Mouse (Mus musculus) gastrocnemius, adult 2 months (tissue): ENCODE measurements around the gene Aldoc. TPM values are rescaled to one million over a fixed set of nuclear protein-coding genes. Genes with fewer than 3 reads are reported as not detected.

Experiments
- DNase-seq: peaks from one replicate; pipeline ENCODE4 v3.0.0; 2022
- H3K27ac ChIP-seq: fragments of 200-600 bp; 2 replicates; pipeline ENCODE4 v1.8.1; 2022; ENCODE audit warnings: mild to moderate bottlenecking
- H3K4me3 ChIP-seq: fragments of 200-600 bp; 2 replicates; pipeline ENCODE4 v1.8.1; 2022; ENCODE audit warnings: mild to moderate bottlenecking, moderate library complexity
- CTCF ChIP-seq: fragments of 200-600 bp; IDR thresholded peaks from 2 replicates; pipeline ENCODE4 v1.8.1; 2022; ENCODE audit warnings: antibody characterized with exemption, mild to moderate bottlenecking, moderate library complexity
- intact Hi-C: fragments of 180-260 bp; cut with DNase I; formaldehyde crosslinking; loops from one replicate; pipeline ENCODE4 v1.15.1; 2025
- total RNA-seq, 2 experiments: library from RNA; stranded (reverse); gene quantifications; 2 replicates each; pipeline ENCODE4 v1.2.3; 2021

The Aldoc gene
- total RNA-seq, 2 experiments from 2014 or later, result 1.6 to 2.7 TPM

DNA sequence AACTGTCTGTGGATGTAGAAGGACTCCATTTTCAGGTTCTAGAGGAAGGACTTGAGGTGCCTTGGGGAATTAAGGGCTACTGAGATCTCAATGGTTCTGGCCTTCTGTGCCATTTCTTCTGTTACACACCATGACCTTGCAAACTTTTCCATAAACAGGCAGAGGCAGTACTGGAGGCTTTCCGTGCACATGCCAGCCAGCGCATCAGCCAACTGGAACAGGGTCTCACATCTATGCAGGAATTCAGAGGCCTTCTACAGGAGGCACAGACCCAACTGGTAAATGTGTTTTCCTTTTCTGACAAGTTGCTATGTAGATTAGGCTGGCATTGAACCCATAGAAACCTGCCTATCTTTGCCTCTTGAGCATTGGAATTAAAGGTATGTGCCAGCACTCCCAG is 9.1 kb upstream of the Aldoc start:
- Histone ChIP-seq H3K4me3 (no peak overlapping the region), H3K27ac (no peak overlapping the region)
- intact Hi-C loops, result no loop called here
- DNase-seq, result no peak
- no peak for TF ChIP-seq CTCF

DNA sequence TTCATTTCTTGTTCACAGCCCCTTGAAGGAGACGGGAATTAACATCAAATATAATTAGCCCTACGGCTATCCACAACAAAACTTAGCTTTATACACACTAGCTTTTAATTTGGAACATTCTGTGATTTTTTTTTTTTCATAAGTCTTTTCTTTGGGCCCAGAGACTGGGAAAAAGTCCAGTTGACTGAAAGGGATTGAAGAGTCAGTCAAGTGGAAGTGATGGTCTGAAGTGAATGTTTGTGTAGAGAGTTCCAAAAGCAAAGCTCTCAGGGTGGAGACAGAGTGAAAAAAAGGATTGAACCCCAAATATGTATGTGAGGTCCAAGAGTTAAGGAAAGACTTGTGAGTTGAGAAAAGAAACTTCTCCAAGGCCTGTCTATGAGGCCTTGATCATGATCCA is 4.4 kb upstream of the Aldoc start:
- no peak for TF ChIP-seq CTCF
- intact Hi-C loops, result no loop called here
- H3K4me3 ChIP-seq, result no peak overlapping the region
- no peak overlapping the region for H3K27ac ChIP-seq
- DNase-seq, result no peak

DNA sequence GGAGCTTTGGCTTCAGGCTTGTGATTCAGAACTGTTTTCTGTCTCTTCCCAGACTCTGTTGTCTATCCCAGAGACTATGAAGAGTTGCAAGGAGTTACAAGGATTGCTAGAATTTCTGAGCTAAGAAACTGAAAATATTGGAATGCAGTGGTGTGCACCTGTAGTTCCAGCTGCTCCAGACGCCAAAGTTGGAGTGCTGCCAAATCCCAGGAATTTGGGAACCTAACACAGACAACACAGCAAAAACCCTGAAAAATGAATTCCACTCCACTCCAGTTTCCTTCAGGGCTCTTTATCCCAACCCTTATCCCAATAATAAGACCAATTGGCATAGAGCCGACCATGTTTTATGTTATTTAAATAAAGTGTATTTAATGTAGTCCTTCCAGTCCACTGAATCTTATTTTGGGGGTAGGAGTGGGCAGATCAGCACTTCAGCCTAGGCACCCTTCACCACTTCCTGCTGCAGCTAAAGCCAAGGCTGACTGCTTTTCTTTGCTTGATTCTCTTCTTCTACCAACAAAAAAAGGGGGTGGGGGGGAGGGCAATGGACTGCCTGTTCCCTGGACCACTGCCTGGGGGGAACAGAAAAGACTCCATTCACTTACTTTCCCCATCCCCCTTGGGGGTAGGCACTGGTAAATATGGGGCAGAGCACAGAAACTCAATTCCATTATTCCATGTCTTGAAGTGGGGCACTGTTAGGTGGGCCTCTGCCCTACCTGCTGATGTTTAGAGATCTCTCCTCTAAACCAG is 514 bp upstream of the Aldoc start:
- no peak overlapping the region for H3K27ac ChIP-seq
- intact Hi-C loops, result no loop called here
- H3K4me3 ChIP-seq, result no peak overlapping the region
- no peak for TF ChIP-seq CTCF
- DNase-seq, result no peak

DNA sequence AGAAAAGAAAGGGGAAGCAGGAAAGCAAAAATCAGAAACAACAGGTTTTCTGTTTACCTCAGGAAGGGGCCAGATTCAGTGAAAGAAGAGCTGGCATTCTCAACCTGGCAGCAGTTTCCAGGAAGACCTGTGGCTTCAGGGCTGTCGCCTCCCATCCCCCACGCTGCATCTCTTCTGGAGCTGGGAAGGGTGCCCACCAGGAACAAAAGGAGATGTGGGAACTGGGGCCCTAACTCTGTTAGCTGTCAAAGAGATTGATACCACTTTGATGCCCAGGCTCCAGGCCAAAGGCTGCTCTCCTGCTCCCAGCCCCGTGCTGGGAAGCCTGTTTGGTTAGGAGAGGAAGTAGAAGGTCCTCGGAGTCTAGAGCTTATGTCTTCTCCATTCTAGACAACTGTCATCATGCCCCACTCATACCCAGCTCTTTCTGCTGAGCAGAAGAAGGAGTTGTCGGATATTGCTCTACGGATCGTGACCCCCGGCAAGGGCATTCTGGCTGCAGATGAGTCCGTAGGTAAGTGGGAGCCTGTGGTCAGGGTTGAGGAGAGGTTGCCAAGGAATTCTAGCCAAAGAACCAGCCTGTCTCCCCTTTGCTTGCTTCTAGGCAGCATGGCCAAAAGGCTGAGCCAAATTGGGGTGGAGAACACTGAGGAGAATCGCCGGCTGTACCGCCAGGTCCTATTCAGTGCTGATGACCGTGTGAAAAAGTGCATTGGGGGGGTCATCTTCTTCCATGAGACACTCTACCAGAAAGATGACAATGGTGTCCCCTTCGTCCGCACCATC is 1.4 kb downstream of the Aldoc start:
- Histone ChIP-seq H3K4me3 (no peak overlapping the region), H3K27ac (no peak overlapping the region)
- no peak for DNase-seq
- TF ChIP-seq CTCF, result no peak
- intact Hi-C loops, result no loop called here

DNA sequence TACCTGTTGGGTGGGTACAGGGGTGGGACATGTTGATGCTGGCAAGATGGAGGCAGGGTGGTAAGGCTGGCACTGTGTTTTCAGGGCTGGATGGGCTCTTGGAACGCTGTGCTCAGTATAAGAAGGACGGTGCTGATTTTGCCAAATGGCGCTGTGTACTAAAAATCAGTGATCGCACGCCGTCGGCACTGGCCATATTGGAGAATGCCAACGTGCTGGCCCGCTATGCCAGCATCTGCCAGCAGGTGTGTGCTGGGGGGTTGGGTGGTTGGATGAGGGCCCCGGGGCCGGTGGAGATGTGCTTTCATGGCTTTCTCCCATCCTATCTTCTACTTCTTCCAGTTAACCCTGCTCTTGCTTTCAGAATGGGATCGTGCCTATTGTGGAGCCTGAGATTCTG is 2.2 kb downstream of the Aldoc start:
- no peak overlapping the region for H3K27ac ChIP-seq
- no peak for TF ChIP-seq CTCF
- no peak for DNase-seq
- intact Hi-C loops, result no loop called here
- H3K4me3 ChIP-seq, result no peak overlapping the region

DNA sequence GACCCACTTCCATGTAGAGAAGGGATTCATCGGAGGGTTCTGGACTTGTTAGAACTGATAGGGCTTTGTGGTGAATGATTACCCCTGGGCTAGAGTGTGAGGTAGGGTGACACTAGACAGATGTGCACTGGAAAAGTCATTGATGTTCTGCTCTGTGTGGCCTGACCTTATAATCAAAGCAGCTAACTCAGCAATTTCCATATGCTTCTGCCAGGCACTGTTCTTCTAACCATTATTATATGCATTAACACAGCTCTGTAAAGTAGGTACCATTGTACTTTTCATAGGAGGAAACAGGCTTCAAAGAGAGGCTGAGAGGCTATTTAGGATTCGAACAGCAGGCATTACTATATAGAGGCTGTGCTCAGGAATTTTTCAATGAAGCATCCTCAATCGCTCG is 4.4 kb downstream of the Aldoc start:
- H3K4me3 ChIP-seq, result no peak overlapping the region
- no peak for DNase-seq
- TF ChIP-seq CTCF, result no peak
- intact Hi-C loops, result no loop called here
- 0 out of 2 replicates have a peak overlapping the region, but pooled peaks have one; percentile 95 for H3K27ac ChIP-seq

DNA sequence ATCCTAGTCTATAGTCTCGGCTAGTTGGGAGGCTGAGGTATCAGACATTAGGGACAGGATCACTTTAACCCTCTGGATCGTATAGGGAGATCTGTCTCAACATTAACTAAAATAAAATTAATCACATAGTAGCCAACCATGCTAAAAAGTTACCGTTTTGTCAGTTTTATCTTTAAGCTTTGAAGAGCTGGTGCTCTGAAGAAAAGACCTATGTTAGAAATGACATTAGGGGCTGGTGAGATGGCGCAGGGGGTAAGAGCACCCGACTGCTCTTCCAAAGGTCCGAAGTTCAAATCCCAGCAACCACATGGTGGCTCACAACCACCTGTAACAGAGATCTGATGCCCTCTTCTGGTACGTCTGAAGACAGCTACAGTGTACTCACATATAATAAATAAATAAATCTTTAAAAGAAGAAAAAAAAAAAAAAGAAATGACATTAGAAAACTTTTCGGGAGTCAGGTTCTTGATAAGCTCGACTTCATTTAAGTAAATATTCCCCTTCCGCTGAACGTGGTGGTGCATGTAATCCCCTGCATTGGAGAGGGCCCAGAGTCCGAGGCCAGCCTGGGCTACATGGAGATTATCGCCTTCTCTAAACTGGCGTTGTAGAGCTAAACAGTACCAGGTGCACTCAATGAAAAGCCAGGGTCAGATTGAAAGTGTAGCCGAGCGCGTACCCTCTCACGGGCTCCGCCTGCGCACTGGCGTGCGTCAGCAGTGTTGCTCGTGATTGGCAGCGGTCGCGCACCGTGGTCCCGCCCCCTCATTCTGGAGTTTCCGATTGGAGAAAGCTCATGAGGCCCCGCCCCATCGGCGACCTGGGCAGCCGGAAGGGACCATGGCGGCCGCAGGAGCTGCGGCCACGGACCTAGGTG is 5.1 kb downstream of the Aldoc start, which contains the start of gene Pigs:
TSS of gene Pigs (plus strand) at position 782 of the 878 bp plus-strand sequence.
- intact Hi-C loops, result no loop called here
- TF ChIP-seq CTCF, result 0 out of 2 replicates have a peak, but pooled peaks have one; percentile 13
- DNase-seq, result peak; percentile 99
- Histone ChIP-seq H3K27ac (peak within 1 kb of the TSS; percentile 95), H3K4me3 (peak within 1 kb of the TSS; percentile 87)

DNA sequence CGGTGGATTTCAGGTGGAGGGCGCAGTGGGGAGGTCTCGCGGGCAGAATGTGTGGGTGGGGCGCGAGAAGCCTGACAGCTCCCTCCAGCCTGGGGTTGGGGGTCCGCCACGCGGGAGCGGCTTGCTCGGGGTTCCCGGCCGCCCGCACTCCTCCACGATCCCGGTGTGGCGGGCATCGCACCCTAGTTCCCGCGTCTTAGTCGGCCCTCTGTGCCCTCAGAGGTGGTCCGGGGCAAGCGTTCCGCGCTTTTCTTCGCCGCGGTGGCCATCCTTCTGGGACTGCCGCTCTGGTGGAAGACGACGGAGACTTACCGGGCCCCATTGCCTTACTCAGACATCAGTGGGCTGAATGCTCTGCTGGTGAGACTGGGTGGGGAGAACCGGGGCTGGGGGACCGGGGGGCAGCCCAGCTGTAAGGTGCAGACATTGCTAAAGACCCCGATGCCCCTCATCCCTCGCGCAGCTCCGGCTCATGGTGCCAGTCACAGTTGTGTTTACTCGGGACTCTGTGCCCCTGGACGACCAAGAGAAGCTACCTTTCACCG is 5.8 kb downstream of the Aldoc start:
- intact Hi-C loops, result no loop called here
- no peak for DNase-seq
- Histone ChIP-seq H3K4me3 (peak overlapping the region; percentile 87), H3K27ac (peak overlapping the region; percentile 95)
- TF ChIP-seq CTCF, result no peak

DNA sequence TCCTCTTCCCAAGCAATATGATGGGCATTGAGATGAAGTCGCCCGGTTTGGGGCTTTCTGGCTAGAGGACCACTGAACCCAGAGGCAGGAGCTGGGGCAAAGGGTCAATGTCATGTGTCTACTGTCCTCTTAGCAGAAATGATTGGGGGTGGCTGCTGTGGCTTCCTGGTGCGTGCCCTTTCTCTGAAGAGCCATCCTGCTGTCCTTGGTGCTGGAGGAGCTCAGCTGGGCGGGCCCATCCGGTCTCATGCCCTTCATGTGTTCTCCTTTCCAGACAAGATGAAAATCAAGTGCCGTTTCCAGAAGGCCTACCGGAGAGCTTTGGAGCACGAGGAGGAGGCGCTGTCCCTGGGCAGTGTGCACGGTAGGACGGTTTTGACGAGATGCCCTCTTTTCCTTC is 9.9 kb downstream of the Aldoc start:
- Histone ChIP-seq H3K4me3 (no peak overlapping the region), H3K27ac (no peak overlapping the region)
- no peak for TF ChIP-seq CTCF
- intact Hi-C loops, result no loop called here
- no peak for DNase-seq

DNA sequence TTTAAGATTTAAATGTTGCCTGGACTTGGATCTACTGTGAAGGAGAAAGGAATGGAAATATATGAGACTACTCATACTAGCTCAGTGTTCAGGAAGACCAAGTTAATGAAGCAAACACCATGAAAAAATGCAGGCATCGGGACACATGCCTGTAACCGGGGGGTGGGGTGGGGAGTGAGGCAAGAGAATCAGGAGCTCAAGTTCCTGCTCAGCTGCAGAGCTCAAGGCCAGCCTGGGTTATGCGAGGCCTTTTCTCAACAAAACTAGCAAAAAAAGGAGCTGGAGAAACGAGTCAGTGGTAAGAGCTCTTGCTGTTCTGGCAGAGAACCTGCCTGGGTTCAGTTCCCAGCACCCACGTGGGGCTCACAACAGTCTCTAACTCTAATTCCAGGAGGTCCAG is 11.2 kb downstream of the Aldoc start:
- H3K27ac ChIP-seq, result no peak overlapping the region
- H3K4me3 ChIP-seq, result no peak overlapping the region
- intact Hi-C loops, result no loop called here
- no peak for TF ChIP-seq CTCF
- no peak for DNase-seq

DNA sequence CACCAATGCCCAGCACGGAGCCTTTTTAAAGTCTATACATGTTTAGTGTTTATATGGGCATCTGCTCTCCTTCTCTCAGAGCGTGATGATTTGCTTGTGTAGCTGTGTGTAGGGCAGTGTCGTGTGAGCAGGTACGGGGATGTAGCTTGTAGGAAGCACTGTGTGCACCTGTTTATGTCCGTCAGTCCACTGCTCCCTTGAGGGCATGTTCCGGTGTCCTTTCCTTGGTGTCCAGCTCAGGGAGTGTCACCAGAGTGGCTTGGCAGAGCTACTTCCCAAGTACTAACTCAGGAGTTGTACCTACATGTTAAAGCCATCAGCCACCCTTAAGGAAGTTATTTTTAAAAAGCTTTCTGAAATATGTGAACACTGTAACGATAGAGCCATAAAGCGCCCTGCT is 14.3 kb downstream of the Aldoc start:
- DNase-seq, result peak; percentile 76
- TF ChIP-seq CTCF, result no peak
- intact Hi-C loops, result no loop called here
- H3K4me3 ChIP-seq, result no peak overlapping the region
- H3K27ac ChIP-seq, result peak overlapping the region; percentile 84

DNA sequence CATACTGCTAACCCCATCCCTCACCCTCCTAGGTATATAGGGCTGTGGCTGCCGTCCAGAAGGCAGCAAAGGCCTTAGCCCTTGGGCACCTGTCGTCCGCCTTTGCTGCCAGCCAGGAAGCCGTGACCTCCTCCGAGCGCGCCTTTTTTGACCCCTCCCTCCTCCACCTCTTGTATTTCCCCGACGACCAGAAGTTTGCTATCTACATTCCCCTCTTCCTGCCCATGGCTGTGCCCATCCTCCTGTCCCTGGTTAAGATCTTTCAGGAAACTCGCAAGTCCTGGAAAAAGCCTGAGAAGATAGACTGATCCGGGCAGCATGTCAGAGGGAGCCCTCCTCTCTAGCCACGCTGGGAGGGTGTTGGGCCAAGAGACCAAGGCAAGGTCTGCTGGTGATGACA is 18.9 kb downstream of the Aldoc start:
- no peak for TF ChIP-seq CTCF
- DNase-seq, result no peak
- H3K4me3 ChIP-seq, result no peak overlapping the region
- intact Hi-C loops, result no loop called here
- H3K27ac ChIP-seq, result no peak overlapping the region
